Mouse (Mus musculus): ENCODE measurements around the gene Oaz2.

DNA sequence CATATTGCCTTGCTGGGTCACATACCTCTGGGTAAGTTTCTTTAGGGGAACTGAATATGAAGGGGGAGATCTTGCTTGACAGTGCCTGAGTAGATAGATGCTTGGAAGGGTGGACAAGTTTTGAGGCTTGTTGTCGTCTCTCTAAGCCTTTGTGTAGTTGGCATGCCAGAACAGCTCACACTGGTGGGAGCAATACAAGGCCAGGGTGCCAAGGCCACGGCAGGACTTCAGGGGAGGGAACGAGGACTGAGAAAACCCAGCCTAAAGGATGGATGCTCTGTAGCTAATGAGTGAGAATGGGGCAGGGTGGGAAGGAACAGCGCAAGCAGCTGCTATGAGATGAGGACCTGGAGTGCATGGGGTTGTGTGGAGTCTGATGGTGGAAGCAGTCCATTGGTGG, 22.8 kb upstream of the Oaz2 start:
- TF ChIP-seq CTCF (IDR thresholded peaks at IDR 0.05; ENCODE audit: extremely low read depth, insufficient read depth, insufficient read length, insufficient replicate concordance) (no peak), POLR2A (IDR thresholded peaks at IDR 0.05; ENCODE audit: low read depth, low read length) (no peak)
